Mouse (Mus musculus) brain, embryonic 14.5 days (tissue): ENCODE results near the gene Atic. TPM values are rescaled to one million over a fixed set of nuclear protein-coding genes. Genes with fewer than 3 reads are reported as not detected.
A peak's percentile ranks its signal among the peaks of the same experiment; 100 is the strongest.

Experiments
- DNase-seq: peaks from one replicate; pipeline ENCODE4 v3.0.0-alpha.2; 2011; ENCODE audit warnings: low read depth
- CTCF ChIP-seq: fragments of 200-500 bp; IDR thresholded peaks from 2 replicates; pipeline ENCODE4 v1.5.1; 2012; ENCODE audit warnings: inconsistent platforms, mild to moderate bottlenecking, moderate library complexity, borderline replicate concordance; ENCODE audit not compliant: insufficient read depth, insufficient read length; ENCODE audit errors: extremely low read depth
- POLR2A ChIP-seq: fragments of 200-500 bp; IDR thresholded peaks from 2 replicates; pipeline ENCODE4 v1.6.1; 2012; ENCODE audit warnings: mild to moderate bottlenecking, inconsistent platforms, borderline replicate concordance; ENCODE audit not compliant: poor library complexity, insufficient read depth, insufficient read length, severe bottlenecking; ENCODE audit errors: extremely low read depth
- polyA plus RNA-seq: library from polyadenylated mRNA; depleted of rRNA; stranded (reverse); fragments of >200 nt; gene quantifications from 2 replicates; pipeline ENCODE4 v1.2.3, GENCODE M21; 2012

Atic gene
- polyA plus RNA-seq, 1 experiment, result 40.8 TPM

DNA sequence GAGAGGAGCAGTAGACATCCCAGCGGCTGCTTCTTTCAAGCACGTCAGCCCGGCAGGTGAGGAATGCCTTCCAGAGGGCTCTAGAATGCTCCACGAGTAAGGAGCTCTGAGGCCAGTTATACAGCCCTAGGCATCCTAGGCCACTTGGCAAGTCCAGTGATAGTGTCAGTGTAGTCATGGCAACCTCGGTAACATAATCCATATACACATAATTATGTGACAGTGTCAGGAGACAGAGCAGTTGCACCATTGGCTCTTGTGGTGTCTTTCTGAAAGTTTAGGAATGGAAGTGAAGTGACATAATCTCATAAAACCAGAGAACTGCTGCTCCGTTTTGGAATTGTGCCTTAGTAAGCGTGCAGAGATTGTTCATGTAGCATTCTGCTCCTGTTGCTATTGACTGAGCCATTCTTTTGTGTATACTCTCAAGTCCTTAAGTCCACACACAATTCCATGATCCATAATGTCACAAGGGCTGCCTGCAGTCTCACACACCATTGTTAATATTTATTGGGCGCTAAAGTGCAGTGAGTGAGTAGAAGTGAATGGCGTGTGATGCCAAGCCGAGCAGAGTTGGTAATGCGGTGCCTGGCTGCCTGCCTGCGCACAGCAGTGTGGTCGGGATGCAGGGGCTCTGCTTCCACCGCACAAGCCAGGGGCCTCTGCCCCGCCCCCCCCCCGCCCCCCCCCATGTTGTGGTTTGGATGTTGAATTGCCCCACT, 11.1 kb downstream of the Atic start:
- TF ChIP-seq CTCF, result no peak
- TF ChIP-seq POLR2A, result no peak
- DNase-seq, result peak; percentile 53

- TF ChIP-seq CTCF (no peak), POLR2A (no peak)
- no peak for DNase-seq
These were observed 13.2 kb downstream of the Atic start for GRCm38 (mm10) chr1:71570116-71570515.

DNA sequence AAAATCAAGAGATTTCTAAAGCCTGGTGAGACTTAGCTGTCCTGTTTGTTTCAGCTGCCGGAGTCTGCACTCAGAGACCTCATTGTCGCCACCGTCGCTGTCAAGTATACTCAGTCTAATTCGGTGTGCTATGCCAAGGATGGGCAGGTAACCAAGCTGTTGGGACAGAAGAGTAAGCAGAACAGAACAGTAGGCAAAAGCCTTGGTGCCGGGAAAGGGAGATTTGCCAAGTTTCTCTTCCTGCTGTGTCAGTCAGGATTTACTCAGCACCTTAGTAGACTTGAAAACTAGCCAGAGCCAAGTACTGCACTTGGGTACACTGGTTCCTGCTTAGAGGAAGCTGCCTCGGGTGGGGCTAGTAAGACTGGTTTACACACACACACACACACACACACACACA, 19.0 kb downstream of the Atic start:
- no peak for TF ChIP-seq CTCF
- TF ChIP-seq POLR2A, result no peak

DNA sequence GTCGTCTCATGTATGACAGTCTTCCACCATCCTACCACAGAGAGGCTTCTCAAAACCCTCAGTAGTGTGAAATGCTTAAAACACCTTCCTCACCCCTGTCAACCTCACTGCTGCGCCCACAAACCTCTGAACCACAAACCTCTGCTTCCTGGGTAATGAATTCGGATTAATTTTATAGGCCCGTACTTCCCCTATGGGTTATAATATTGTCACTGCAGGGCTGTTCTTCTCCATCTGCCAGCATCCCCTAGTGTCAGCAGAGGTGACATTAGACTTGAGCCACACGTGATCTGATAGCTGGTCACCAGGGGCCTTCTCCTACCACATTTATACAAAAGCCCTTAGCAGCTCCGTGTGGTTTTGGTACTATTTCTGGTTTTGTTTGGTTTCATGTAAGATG, 19.9 kb downstream of the Atic start:
- TF ChIP-seq CTCF (no peak), POLR2A (no peak)

More for the DNA sequence above, 19.0 kb downstream of the Atic start:
- DNase-seq, result peak; percentile 25

GRCm38 (mm10) chr1:71579526-71579925, 22.6 kb downstream of the Atic start:
- TF ChIP-seq CTCF (no peak), POLR2A (no peak)
- no peak for DNase-seq

More for the DNA sequence above, 19.9 kb downstream of the Atic start:
- DNase-seq, result no peak

DNA sequence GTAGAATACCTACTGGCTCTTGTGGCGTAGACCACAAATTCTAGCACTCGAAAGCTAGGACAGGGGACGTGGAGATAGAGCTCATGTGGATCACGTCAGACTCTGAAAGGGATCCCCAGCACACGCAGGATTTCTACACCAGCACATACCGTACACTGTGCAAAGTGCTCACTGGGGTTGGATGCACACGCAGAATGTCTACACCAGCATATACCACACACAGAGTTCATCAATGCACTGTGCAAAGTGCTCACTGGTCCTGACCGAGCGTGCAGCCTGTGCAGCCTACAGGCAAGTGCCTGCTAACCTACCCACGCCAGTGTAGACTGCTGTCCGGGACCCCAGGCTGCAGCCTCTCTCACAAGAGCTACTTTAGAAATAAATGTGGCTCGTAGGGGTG, 23.5 kb downstream of the Atic start:
- DNase-seq, result no peak
- no peak for TF ChIP-seq CTCF
- no peak for TF ChIP-seq POLR2A

DNA sequence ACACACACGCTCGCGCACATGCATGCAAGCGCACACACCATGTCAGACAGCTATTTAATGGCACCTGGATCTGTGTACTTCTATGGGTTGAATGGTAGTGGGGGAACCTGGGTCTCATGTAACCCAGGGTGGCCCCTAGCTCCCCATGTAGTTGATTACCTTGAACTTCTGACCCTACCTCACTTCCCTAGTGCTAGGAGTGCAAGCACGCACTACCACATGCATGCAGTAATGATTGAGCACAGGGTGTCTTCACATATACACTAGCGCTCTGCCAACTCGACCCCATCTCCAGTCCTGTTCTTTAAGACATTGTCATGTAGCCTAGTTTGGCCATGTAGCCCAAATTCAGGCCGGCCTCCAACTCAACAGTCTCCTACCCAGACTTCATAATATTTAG, 26.4 kb downstream of the Atic start:
- no peak for DNase-seq
- TF ChIP-seq POLR2A, result no peak
- TF ChIP-seq CTCF, result no peak

DNA sequence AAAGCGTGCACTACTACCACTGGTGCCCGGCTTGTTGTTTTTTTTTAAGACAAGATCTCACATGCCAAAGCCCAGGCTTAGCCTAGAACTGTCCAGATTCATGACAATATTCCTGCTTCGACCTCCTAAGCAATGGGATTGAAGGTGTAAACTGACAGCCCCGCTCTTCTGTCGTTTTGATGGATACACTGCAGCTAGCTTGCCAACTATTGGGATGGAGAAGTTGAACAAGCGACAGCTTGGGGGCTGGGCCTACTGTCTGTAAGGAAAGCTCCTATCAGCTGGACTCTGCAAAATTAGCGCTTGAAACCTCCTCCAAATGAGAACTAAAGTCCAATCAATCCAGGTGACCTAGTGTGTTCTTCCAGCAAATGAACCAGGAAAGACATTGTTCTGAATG, 26.9 kb downstream of the Atic start:
- DNase-seq, result no peak
- TF ChIP-seq POLR2A (no peak), CTCF (no peak)

GRCm38 (mm10) chr1:71586658-71587057, 29.7 kb downstream of the Atic start:
- TF ChIP-seq CTCF (no peak), POLR2A (no peak)
- no peak for DNase-seq

- TF ChIP-seq POLR2A (no peak), CTCF (no peak)
- DNase-seq, result no peak
These were observed 33.1 kb downstream of the Atic start for GRCm38 (mm10) chr1:71590038-71590437.

- no peak for DNase-seq
- TF ChIP-seq POLR2A, result no peak
- no peak for TF ChIP-seq CTCF
These were observed 36.2 kb downstream of the Atic start for GRCm38 (mm10) chr1:71593184-71593583.

GRCm38 (mm10) chr1:71594268-71594667, 37.3 kb downstream of the Atic start:
- DNase-seq, result no peak

More at GRCm38 (mm10) chr1:71594268-71594667, 37.3 kb downstream of the Atic start:
- no peak for TF ChIP-seq POLR2A
- TF ChIP-seq CTCF, result no peak
